Mouse (Mus musculus) lung, postnatal 0 days (tissue): ENCODE data around the gene Cntn4. TPM values are rescaled to one million over a fixed set of nuclear protein-coding genes. Genes with fewer than 3 reads are reported as not detected.

ENCODE experiments used
- ATAC-seq: fragments of 200-750 bp; cut with Nextera tagmentation; 2 replicates; pipeline ENCODE4 v1.8.0; 2017; ENCODE audit warnings: moderate library complexity
- DNase-seq: peaks from one replicate; pipeline ENCODE4 v3.0.0-alpha.2; 2016; ENCODE audit warnings: low spot score
- H3K27ac ChIP-seq: fragments of 300-500 bp; sonication (generic); 2 replicates; pipeline ENCODE4 v1.5.1; 2014; ENCODE audit warnings: antibody characterized with exemption, mild to moderate bottlenecking, low read length, mixed read lengths
- H3K27me3 ChIP-seq: fragments of 300-500 bp; sonication (generic); replicated peaks from 2 replicates; pipeline ENCODE4 v1.6.1; 2014; ENCODE audit warnings: low read length, mixed read lengths; ENCODE audit not compliant: insufficient read depth
- H3K36me3 ChIP-seq: fragments of 300-500 bp; sonication (generic); 2 replicates; pipeline ENCODE4 v1.6.1; 2014; ENCODE audit warnings: low read length, mixed read lengths; ENCODE audit not compliant: insufficient read depth
- H3K4me1 ChIP-seq: fragments of 300-500 bp; sonication (generic); 2 replicates; pipeline ENCODE4 v1.6.1; 2014; ENCODE audit warnings: antibody characterized with exemption, low read depth, low read length, mixed read lengths; ENCODE audit not compliant: insufficient read depth
- H3K4me2 ChIP-seq: fragments of 300-500 bp; sonication (generic); replicated peaks from 2 replicates; pipeline ENCODE4 v1.6.1; 2014; ENCODE audit warnings: low read depth, mild to moderate bottlenecking, low read length, moderate library complexity, mixed read lengths
- H3K4me3 ChIP-seq: fragments of 300-500 bp; sonication (generic); 2 replicates; pipeline ENCODE4 v1.5.1; 2014; ENCODE audit warnings: low read depth, low read length
- H3K9ac ChIP-seq: fragments of 300-500 bp; sonication (generic); replicated peaks from 2 replicates; pipeline ENCODE4 v1.6.1; 2014; ENCODE audit warnings: low read depth, mild to moderate bottlenecking
- H3K9me3 ChIP-seq: fragments of 300-500 bp; sonication (generic); 2 replicates; pipeline ENCODE4 v1.6.1; 2016; ENCODE audit warnings: low read length, mixed read lengths
- CTCF ChIP-seq: IDR thresholded peaks from 2 replicates; pipeline ENCODE4 v1.5.1; 2016; ENCODE audit warnings: antibody characterized with exemption, mild to moderate bottlenecking
- EP300 ChIP-seq: IDR thresholded peaks from 2 replicates; pipeline ENCODE4 v1.6.1; 2016; ENCODE audit warnings: antibody characterized with exemption, mild to moderate bottlenecking, control low read depth
- WGBS: fragments of 180-500 bp; shearing (Covaris S2); extraction: QIAGEN DNeasy Blood & Tissue Kit; methylation state at CpG from one replicate; pipeline ENCODE4 v1.1.7; 2014; 5-methylcytosine and 5-hydroxymethylcytosine counted together
- polyA plus RNA-seq: library from polyadenylated mRNA; unstranded; fragments of >200 nt; fragmentation: Nextera tagmentation; extraction: Ambion mirVana; gene quantifications from 2 replicates; pipeline ENCODE4 v1.2.1, GENCODE M21; 2015

Cntn4 gene
- polyA plus RNA-seq, 1 experiment from 2014 or later = 0.12 TPM

GRCm38 (mm10) chr6:106566929-106567621 lies 889.6 kb downstream of the Cntn4 start:
- 75% methylated on average over 11 of the region's 11 CpGs for WGBS
- no peak for ATAC-seq

DNA sequence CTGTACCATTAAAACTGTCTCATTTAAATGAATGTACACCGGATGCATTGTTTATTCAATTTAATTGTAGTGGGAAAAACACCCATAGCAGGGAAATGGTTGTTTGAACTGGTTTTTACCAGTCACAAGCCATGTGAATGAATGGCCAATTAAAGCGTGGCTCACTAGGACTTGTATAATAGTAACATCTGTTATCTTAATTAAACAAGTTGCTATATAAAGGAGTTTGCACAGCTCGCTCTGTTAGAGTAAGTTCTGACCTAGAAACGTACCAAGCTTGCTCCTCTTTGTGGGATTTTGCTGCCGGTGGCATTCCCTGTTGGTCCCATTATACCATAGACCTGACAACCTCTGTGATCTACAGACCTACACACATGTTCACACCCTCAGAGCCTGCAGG lies 902.7 kb downstream of the Cntn4 start:
- Histone ChIP-seq H3K9ac (no peak overlapping the region), H3K4me1 (no peaks in the 10 kb centered on the region), H3K36me3 (no peaks in the 10 kb centered on the region), H3K9me3 (no peaks in the 10 kb centered on the region), H3K27me3 (no peaks in the 10 kb centered on the region), H3K27ac (no peak overlapping the region), H3K4me3 (no peak overlapping the region), H3K4me2 (no peak overlapping the region)
- no peak for ATAC-seq
- WGBS = 62% methylated on average over 5 of the region's 5 CpGs
- TF ChIP-seq EP300 (no peak), CTCF (no peak)
- no peak for DNase-seq

More at GRCm38 (mm10) chr6:106566929-106567621, 889.6 kb downstream of the Cntn4 start:
- DNase-seq = no peak
- Histone ChIP-seq H3K27ac (no peak overlapping the region), H3K4me1 (no peaks in the 10 kb centered on the region), H3K9me3 (no peaks in the 10 kb centered on the region), H3K4me2 (no peak overlapping the region), H3K27me3 (no peaks in the 10 kb centered on the region), H3K36me3 (no peaks in the 10 kb centered on the region), H3K4me3 (no peak overlapping the region), H3K9ac (no peak overlapping the region)
- TF ChIP-seq CTCF (no peak), EP300 (no peak)

GRCm38 (mm10) chr6:106593756-106594155 lies 916.3 kb downstream of the Cntn4 start:
- TF ChIP-seq CTCF = no peak
- TF ChIP-seq EP300 = no peak
- Histone ChIP-seq H3K4me2 (no peak overlapping the region), H3K9ac (no peak overlapping the region), H3K36me3 (no peaks in the 10 kb centered on the region), H3K9me3 (no peaks in the 10 kb centered on the region), H3K4me3 (no peak overlapping the region), H3K27me3 (no peaks in the 10 kb centered on the region), H3K4me1 (no peaks in the 10 kb centered on the region), H3K27ac (no peak overlapping the region)
- no peak for DNase-seq
- WGBS = 29% methylated on average over 9 of the region's 9 CpGs
- ATAC-seq = no peak

GRCm38 (mm10) chr6:106617081-106617480 lies 939.6 kb downstream of the Cntn4 start:
- no peaks in the 10 kb centered on the region for H3K36me3 ChIP-seq
- 73% methylated on average over 3 of the region's 3 CpGs for WGBS

DNA sequence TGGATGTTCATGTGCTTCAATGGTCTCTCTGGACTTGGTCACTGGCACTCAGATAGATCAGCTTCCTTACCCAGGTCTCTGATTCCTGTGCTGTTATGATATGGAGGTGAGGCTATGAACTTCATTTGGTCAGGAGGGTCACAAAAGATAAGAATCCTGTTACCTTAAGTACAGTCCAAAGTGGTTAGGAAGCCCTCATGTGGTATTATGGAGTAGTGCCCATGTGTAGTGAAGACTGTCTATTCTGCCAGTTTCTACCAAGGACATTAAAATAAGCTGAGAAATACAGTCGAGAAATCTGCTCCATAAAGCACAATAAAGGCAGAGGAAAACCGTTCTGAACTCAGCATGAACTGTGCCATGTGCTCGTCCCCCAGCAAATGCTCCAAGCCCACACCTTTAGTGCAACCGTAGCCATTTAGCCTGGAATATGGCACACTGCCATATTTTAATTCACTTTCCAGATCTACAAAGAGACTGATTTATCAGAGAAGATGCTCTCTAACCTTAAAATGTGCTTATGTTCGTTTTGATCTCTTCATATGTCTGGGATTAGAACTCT lies 943.8 kb downstream of the Cntn4 start:
- 54% methylated on average over 5 of the region's 5 CpGs for WGBS
- no peaks in the 10 kb centered on the region for H3K36me3 ChIP-seq
- H3K9me3 ChIP-seq = no peaks in the 10 kb centered on the region
- ATAC-seq = no peak
- no peak overlapping the region for H3K4me2 ChIP-seq
- DNase-seq = no peak
- no peak overlapping the region for H3K9ac ChIP-seq
- H3K4me3 ChIP-seq = no peak overlapping the region
- TF ChIP-seq EP300 (no peak), CTCF (no peak)
- H3K27ac ChIP-seq = no peak overlapping the region
- no peaks in the 10 kb centered on the region for H3K27me3 ChIP-seq
- no peaks in the 10 kb centered on the region for H3K4me1 ChIP-seq

More at GRCm38 (mm10) chr6:106617081-106617480, 939.6 kb downstream of the Cntn4 start:
- H3K4me1 ChIP-seq = no peaks in the 10 kb centered on the region
- DNase-seq (no peak), ATAC-seq (no peak)
- no peak overlapping the region for H3K4me3 ChIP-seq
- no peak overlapping the region for H3K4me2 ChIP-seq
- no peaks in the 10 kb centered on the region for H3K9me3 ChIP-seq
- H3K27ac ChIP-seq = no peak overlapping the region
- no peak overlapping the region for H3K9ac ChIP-seq
- H3K27me3 ChIP-seq = no peaks in the 10 kb centered on the region
- TF ChIP-seq EP300 (no peak), CTCF (no peak)

- TF ChIP-seq EP300 (no peak), CTCF (no peak)
- DNase-seq = no peak
These were observed 965.6 kb downstream of the Cntn4 start for GRCm38 (mm10) chr6:106643026-106643425.

More at GRCm38 (mm10) chr6:106643026-106643425, 965.6 kb downstream of the Cntn4 start:
- Histone ChIP-seq H3K27ac (no peak overlapping the region), H3K36me3 (no peaks in the 10 kb centered on the region), H3K9ac (no peak overlapping the region), H3K4me2 (no peak overlapping the region), H3K9me3 (no peaks in the 10 kb centered on the region), H3K27me3 (no peaks in the 10 kb centered on the region), H3K4me3 (no peak overlapping the region), H3K4me1 (no peaks in the 10 kb centered on the region)
- WGBS = 66% methylated on average over 3 of the region's 3 CpGs
- no peak for ATAC-seq
